ENCODE assay signal across 1 mouse cellular context in genomic region chr7:19494751-19495474, GRCm38 (mm10).
TF ChIP-seq lines count a peak whose summit lies in the region.

No protein-coding gene starts in this region.

TF ChIP-seq in MEL, 35 proteins besides CTCF, POLR2A, EP300 and RAD21:
- TF ChIP-seq MXI1 (IDR thresholded peaks at IDR 0.05; ENCODE audit: low read depth, low read length): peak; percentile 56
- no peak for TF ChIP-seq ETS1 (IDR thresholded peaks at IDR 0.05; ENCODE audit: low read depth, low read length)
- TF ChIP-seq MYC (IDR thresholded peaks at IDR 0.05; ENCODE audit: low read depth, low read length): no peak
- no peak for TF ChIP-seq RCOR1 (IDR thresholded peaks at IDR 0.05; ENCODE audit: low read depth, low read length)
- TF ChIP-seq JUND (IDR thresholded peaks at IDR 0.05; ENCODE audit: low read depth, low read length): no peak
- 0 out of 2 replicates have a peak, but pooled peaks have one; percentile 33 for TF ChIP-seq MAZ (IDR thresholded peaks at IDR 0.05; ENCODE audit: low read depth, low read length)
- no peak for TF ChIP-seq SMC3 (IDR thresholded peaks at IDR 0.05; ENCODE audit: low read depth, low read length)
- peak; percentile 39; the same call in 1 of the 2 replicates for TF ChIP-seq SIN3A (IDR thresholded peaks at IDR 0.05; ENCODE audit: low read length)
- TF ChIP-seq ZNF384 (IDR thresholded peaks at IDR 0.05; ENCODE audit: low read depth, low read length): no peak
- no peak for TF ChIP-seq MEF2A (IDR thresholded peaks at IDR 0.05; ENCODE audit: extremely low read depth, insufficient replicate concordance, low read depth, low read length, poor library complexity, severe bottlenecking)
- TF ChIP-seq USF1 (IDR thresholded peaks at IDR 0.05; ENCODE audit: low read depth, low read length): peak; percentile 82
- no peak for TF ChIP-seq ZKSCAN1 (IDR thresholded peaks at IDR 0.05; ENCODE audit: low read depth, low read length)
- no peak for TF ChIP-seq E2F4 (IDR thresholded peaks at IDR 0.05; ENCODE audit: borderline replicate concordance, low read depth, low read length)
- 0 out of 2 replicates have a peak, but pooled peaks have one; percentile 21 for TF ChIP-seq HCFC1 (IDR thresholded peaks at IDR 0.05; ENCODE audit: low read depth, low read length)
- TF ChIP-seq UBTF (IDR thresholded peaks at IDR 0.05; ENCODE audit: borderline replicate concordance, insufficient read depth, low read depth, low read length): no peak
- TF ChIP-seq MAFK (IDR thresholded peaks at IDR 0.05; ENCODE audit: borderline replicate concordance, low read depth, low read length): no peak
- TF ChIP-seq USF2 (IDR thresholded peaks at IDR 0.05; ENCODE audit: borderline replicate concordance in 1 of 2, insufficient read depth in 1 of 2, low read depth in 1 of 2, low read length in 2 of 2): 0 out of 4 replicates have a peak, but pooled peaks of 1 of the 2 experiments have one; percentile 26
- TF ChIP-seq MYB (IDR thresholded peaks at IDR 0.05; ENCODE audit: low read depth, low read length): no peak
- TF ChIP-seq CHD1 (IDR thresholded peaks at IDR 0.05; ENCODE audit: low read depth, low read length): no peak
- no peak for TF ChIP-seq TAL1 (IDR thresholded peaks at IDR 0.05; ENCODE audit: low read length)
- TF ChIP-seq TCF12 (IDR thresholded peaks at IDR 0.05; ENCODE audit: low read depth, low read length): no peak
- TF ChIP-seq CHD2 (IDR thresholded peaks at IDR 0.05; ENCODE audit: low read length): no peak
- no peak for TF ChIP-seq ZMIZ1 (IDR thresholded peaks at IDR 0.05; ENCODE audit: low read depth, low read length)
- TF ChIP-seq TBP (IDR thresholded peaks at IDR 0.05; ENCODE audit: low read depth, low read length): no peak
- no peak for TF ChIP-seq GATA1 (IDR thresholded peaks at IDR 0.05; ENCODE audit: low read depth, low read length)
- TF ChIP-seq NELFE (IDR thresholded peaks at IDR 0.05; ENCODE audit: low read depth, low read length): no peak
- TF ChIP-seq KAT2A (conservative IDR thresholded peaks at IDR 0.05; ENCODE audit: low read depth, low read length): no peak
- TF ChIP-seq ELF1 (IDR thresholded peaks at IDR 0.05; ENCODE audit: low read depth, low read length): no peak
- TF ChIP-seq ZC3H11A (IDR thresholded peaks at IDR 0.05; ENCODE audit: low read depth, low read length): no peak
- no peak for TF ChIP-seq POLR2AphosphoS5 (IDR thresholded peaks at IDR 0.05; ENCODE audit: borderline replicate concordance, low read depth, low read length)
- TF ChIP-seq BHLHE40 (IDR thresholded peaks at IDR 0.05; ENCODE audit: borderline replicate concordance, low read depth, low read length): no peak
- TF ChIP-seq NRF1 (IDR thresholded peaks at IDR 0.05; ENCODE audit: insufficient read depth, low read depth, low read length, poor library complexity, severe bottlenecking): no peak
- no peak for TF ChIP-seq POLR2AphosphoS2 (IDR thresholded peaks at IDR 0.05; ENCODE audit: low read length)
- no peak for TF ChIP-seq GABPA (IDR thresholded peaks at IDR 0.05; ENCODE audit: low read depth, low read length)
- TF ChIP-seq MAX (IDR thresholded peaks at IDR 0.05; ENCODE audit: low read length): peak; percentile 61; the same call in 1 of the 2 replicates
